In genomic region chr11:103464443-103464842, GRCm38 (mm10) we compare ENCODE assay signal across 9 mouse cellular contexts. TPM values are rescaled to one million over a fixed set of nuclear protein-coding genes. Genes with fewer than 3 reads are reported as not detected.
DNase-seq lines count a peak whose midpoint lies in the region; ATAC-seq and TF ChIP-seq lines count a peak whose summit lies in the region.
"Had no signal": no experiment of that assay in that cellular context is flagged by ENCODE, and none has a peak within 500 bp of the region (broad histone marks: within the 10 kb centered on the region; RNA-seq: fewer than 3 reads in every experiment).

No protein-coding gene starts in this region.

- H3K9ac ChIP-seq in liver, embryonic 14.5 days (replicated peaks) = no peak overlapping the region
- H3K9ac ChIP-seq in midbrain, embryonic 14.5 days (replicated peaks; ENCODE audit: low read length) = no peak overlapping the region
- H3K9ac ChIP-seq: hindbrain, embryonic 15.5 days had no signal

- no peak for TF ChIP-seq EP300 in liver, embryonic 14.5 days (IDR thresholded peaks at IDR 0.05; ENCODE audit: low read depth)

- no peaks in the 10 kb centered on the region for H3K36me3 ChIP-seq in testis, adult 2 months (ENCODE audit: control insufficient read depth, insufficient read depth, low read length)
- no peaks in the 10 kb centered on the region for H3K36me3 ChIP-seq in liver, embryonic 14.5 days (replicated peaks; ENCODE audit: control insufficient read depth, insufficient read depth, low read depth)
- H3K36me3 ChIP-seq in midbrain, embryonic 14.5 days (ENCODE audit: control insufficient read depth, insufficient read depth, low read length) = no peaks in the 10 kb centered on the region
- H3K36me3 ChIP-seq: hindbrain, embryonic 15.5 days had no signal

- no peak overlapping the region for H3K27ac ChIP-seq in testis, adult 2 months (ENCODE audit: control insufficient read depth, insufficient read depth, low read depth, low read length)
- no peak overlapping the region for H3K27ac ChIP-seq in liver, embryonic 14.5 days
- H3K27ac ChIP-seq in midbrain, embryonic 14.5 days (replicated peaks; ENCODE audit: low read depth, low read length) = no peak overlapping the region
- H3K27ac ChIP-seq: hindbrain, embryonic 15.5 days had no signal

- no peak for ATAC-seq in liver, embryonic 14.5 days (ENCODE audit: insufficient read depth)
- ATAC-seq in midbrain, embryonic 14.5 days (ENCODE audit: low FRiP score, low TSS enrichment) = no peak

- DNase-seq in adrenal gland, adult (ENCODE audit: inconsistent age in 2 of 2, low spot score in 1 of 2) = peak; percentile 27 to 53
- no peak for DNase-seq in adrenal gland, adult 18-20 months (ENCODE audit: low spot score in 2 of 2)
- no peak for DNase-seq in testis, postnatal 14 days (ENCODE audit: low spot score)
- DNase-seq in liver, embryonic 14.5 days (ENCODE audit: low read depth in 3 of 3, low spot score in 3 of 3) = peak in 2 of 3 experiments; percentile 5 to 6
- no peak for DNase-seq in ovary, postnatal 14 days (ENCODE audit: low spot score)
- DNase-seq in right cerebral cortex, postnatal 4 days = no peak
- no peak for DNase-seq in midbrain, embryonic 14.5 days

- 48% methylated on average over 7 of the region's 7 CpGs for WGBS in liver, embryonic 14.5 days (ENCODE audit: insufficient replicate concordance)
- 70% methylated on average over 7 of the region's 7 CpGs for WGBS in midbrain, embryonic 14.5 days

- TF ChIP-seq CTCF in testis, adult 2 months (IDR thresholded peaks at IDR 0.05; ENCODE audit: control insufficient read depth, insufficient read depth, insufficient replicate concordance, low read depth, low read length) = peak; percentile 34; the same call in 1 of the 2 replicates
- peak; percentile 66 for TF ChIP-seq CTCF in liver, embryonic 14.5 days (IDR thresholded peaks at IDR 0.05; ENCODE audit: low read depth)

- H3K9me3 ChIP-seq in liver, embryonic 14.5 days (ENCODE audit: control insufficient read depth, low read length) = no peaks in the 10 kb centered on the region
- no peaks in the 10 kb centered on the region for H3K9me3 ChIP-seq in midbrain, embryonic 14.5 days (ENCODE audit: control insufficient read depth, low read length)
- H3K9me3 ChIP-seq: hindbrain, embryonic 15.5 days had no signal

- TF ChIP-seq POLR2A in testis, adult 2 months (IDR thresholded peaks at IDR 0.05; ENCODE audit: control insufficient read depth, low read depth, low read length) = no peak

- no peak overlapping the region for H3K4me3 ChIP-seq in testis, adult 2 months (ENCODE audit: control insufficient read depth, low read depth, low read length)
- no peak overlapping the region for H3K4me3 ChIP-seq in liver, embryonic 14.5 days (ENCODE audit: insufficient read depth in 1 of 2, low read depth in 2 of 2, low read length in 2 of 2)
- H3K4me3 ChIP-seq in midbrain, embryonic 14.5 days (replicated peaks; ENCODE audit: low read depth, low read length) = no peak overlapping the region
- H3K4me3 ChIP-seq: hindbrain, embryonic 15.5 days had no signal

- H3K27me3 ChIP-seq in testis, adult 2 months (ENCODE audit: control insufficient read depth, insufficient read depth, low read length) = no peaks in the 10 kb centered on the region
- H3K27me3 ChIP-seq in liver, embryonic 14.5 days (ENCODE audit: control insufficient read depth, insufficient read depth, low read length) = no peaks in the 10 kb centered on the region
- no peaks in the 10 kb centered on the region for H3K27me3 ChIP-seq in midbrain, embryonic 14.5 days (ENCODE audit: control insufficient read depth, insufficient read depth, low read length)
- H3K27me3 ChIP-seq: hindbrain, embryonic 15.5 days had no signal

- no peaks in the 10 kb centered on the region for H3K4me1 ChIP-seq in testis, adult 2 months (ENCODE audit: control insufficient read depth, insufficient read depth, low read length)
- no peaks in the 10 kb centered on the region for H3K4me1 ChIP-seq in liver, embryonic 14.5 days (replicated peaks; ENCODE audit: control insufficient read depth in 2 of 2, insufficient read depth in 2 of 2, low read length in 1 of 2)
- H3K4me1 ChIP-seq in midbrain, embryonic 14.5 days (ENCODE audit: control insufficient read depth, insufficient read depth, low read length) = no peaks in the 10 kb centered on the region
- H3K4me1 ChIP-seq: hindbrain, embryonic 15.5 days had no signal

- no peak overlapping the region for H3K4me2 ChIP-seq in liver, embryonic 14.5 days (ENCODE audit: low read depth)
- H3K4me2 ChIP-seq in midbrain, embryonic 14.5 days (ENCODE audit: low read length) = no peak overlapping the region
- H3K4me2 ChIP-seq: hindbrain, embryonic 15.5 days had no signal

RNA-seq across cellular contexts. Expression of gene Lrrc37a, which starts 40.0 kb away (rescaled TPM):
- not detected for total RNA-seq in adrenal gland, adult 18-20 months (2021)
- polyA plus RNA-seq in testis, adult 2 months (2012; rRNA removed) = 32.8 and 42.8 TPM in 2 replicates
- not detected in 2 replicates for polyA plus RNA-seq in liver, embryonic 14.5 days (2012; rRNA removed)
- not detected in 2 replicates for polyA plus RNA-seq in liver, embryonic 14.5 days (2014; fragmentation: Nextera tagmentation; extraction: Ambion mirVana)
- polyA plus RNA-seq in midbrain, embryonic 14.5 days (2014; fragmentation: Nextera tagmentation; extraction: Ambion mirVana) = not detected in 2 replicates
- polyA plus RNA-seq: hindbrain, embryonic 15.5 days had no signal

RNA-seq across cellular contexts. Expression of gene Plekhm1, which starts 52.0 kb away (rescaled TPM):
- total RNA-seq in adrenal gland, adult 18-20 months (2021) = 10 to 100 TPM; 21.3 to 22.2 TPM
- polyA plus RNA-seq in testis, adult 2 months (2012; rRNA removed) = 5.9 and 6.3 TPM in 2 replicates
- polyA plus RNA-seq in liver, embryonic 14.5 days (2012; rRNA removed) = 3.7 TPM in 2 replicates
- 3.3 and 3.9 TPM in 2 replicates for polyA plus RNA-seq in liver, embryonic 14.5 days (2014; fragmentation: Nextera tagmentation; extraction: Ambion mirVana)
- polyA plus RNA-seq in midbrain, embryonic 14.5 days (2014; fragmentation: Nextera tagmentation; extraction: Ambion mirVana) = 8.0 and 11.6 TPM in 2 replicates

Comparison
In these comparisons a context has a peak if more than half of its experiments do, and no peak if none do; other contexts are left out.
1. DNase-seq: peak in adrenal gland, adult (2 of 2) and liver, embryonic 14.5 days (2 of 3); none in adrenal gland, adult 18-20 months (0 of 2), testis, postnatal 14 days (single experiment), ovary, postnatal 14 days (single experiment), right cerebral cortex, postnatal 4 days (single experiment) and midbrain, embryonic 14.5 days (single experiment).
2. RNA of gene Lrrc37a, which starts 40.0 kb away (polyA plus RNA-seq): 32.8 to 42.8 TPM in testis, adult 2 months; not detected in liver, embryonic 14.5 days and not detected in midbrain, embryonic 14.5 days; every median in the first group is over 10 times any median in the second.